Mouse (Mus musculus) limb, embryonic 10.5 days (tissue): Measurements from ENCODE around the gene Rufy4. TPM values are rescaled to one million over a fixed set of nuclear protein-coding genes. Genes with fewer than 3 reads are reported as not detected.

Source experiments
- DNase-seq: peaks from one replicate; pipeline ENCODE4 v3.0.0-alpha.2; 2017; ENCODE audit warnings: low spot score
- H3K27ac ChIP-seq: fragments of 300-500 bp; sonication (generic); 2 replicates; pipeline ENCODE4 v1.5.1; 2016; ENCODE audit warnings: mild to moderate bottlenecking
- H3K27me3 ChIP-seq: fragments of 300-500 bp; sonication (generic); 2 replicates; pipeline ENCODE4 v1.6.1; 2016; ENCODE audit warnings: low read depth, mild to moderate bottlenecking; ENCODE audit not compliant: poor library complexity, severe bottlenecking
- H3K36me3 ChIP-seq: fragments of 300-500 bp; sonication (generic); 2 replicates; pipeline ENCODE4 v1.6.1; 2016; ENCODE audit warnings: mild to moderate bottlenecking, moderate library complexity
- H3K4me1 ChIP-seq: fragments of 300-500 bp; sonication (generic); 2 replicates; pipeline ENCODE4 v1.6.1; 2016
- H3K4me3 ChIP-seq: fragments of 300-500 bp; sonication (generic); 2 replicates; pipeline ENCODE4 v1.5.1; 2016; ENCODE audit warnings: mild to moderate bottlenecking, moderate library complexity
- H3K9me3 ChIP-seq: fragments of 300-500 bp; sonication (generic); replicated peaks from 2 replicates; pipeline ENCODE4 v1.6.1; 2016; ENCODE audit warnings: mild to moderate bottlenecking
- WGBS: fragments of 180-500 bp; shearing (Covaris S2); methylation state at CpG from one replicate; pipeline ENCODE4 v1.1.7; 2016; 5-methylcytosine and 5-hydroxymethylcytosine counted together
- polyA plus RNA-seq: library from polyadenylated mRNA; unstranded; fragments of >200 nt; fragmentation: Nextera tagmentation; extraction: Ambion mirVana; gene quantifications from 2 replicates; pipeline ENCODE4 v1.2.1, GENCODE M21; 2016

Gene Rufy4
- 0.08 and 0.13 TPM in 2 replicates for polyA plus RNA-seq

DNA sequence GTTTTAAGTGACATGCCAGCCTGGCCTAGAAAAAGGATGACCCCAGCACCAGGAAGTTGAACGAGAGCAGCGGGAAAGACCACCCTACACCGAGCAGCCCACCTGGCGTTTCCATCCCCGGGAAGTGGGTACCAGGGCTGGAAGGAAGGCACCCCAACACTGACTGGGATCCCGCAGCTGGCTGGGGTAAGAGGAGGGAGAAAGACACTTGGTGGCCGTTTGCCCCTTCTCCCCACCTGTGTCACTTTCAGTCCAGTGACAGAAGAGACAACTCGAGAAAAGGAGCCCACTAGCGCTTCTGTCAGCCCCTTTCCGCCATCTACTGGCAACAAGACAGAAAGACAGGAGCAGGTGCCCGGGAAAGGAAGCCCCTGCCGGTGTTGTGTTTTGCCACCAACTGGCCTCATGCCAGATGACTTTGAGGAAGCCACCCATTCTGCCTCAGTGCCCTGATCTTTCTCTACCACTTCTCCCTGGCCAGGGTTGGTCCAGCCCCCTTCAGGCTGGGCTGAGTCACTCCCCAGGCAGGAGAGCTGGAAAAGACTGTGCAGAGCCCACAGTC is at the start of gene Rufy4:
Gene Rufy4 (plus strand): TSS at position 551 of the 562 bp plus-strand sequence.
- Histone ChIP-seq H3K4me3 (peak within 1 kb of the TSS; percentile 63), H3K9me3 (no peaks in the 10 kb centered on the region), H3K4me1 (peaks cover 26% of the 10 kb centered on the region), H3K27ac (peak within 1 kb of the TSS; percentile 74), H3K27me3 (peaks cover 64% of the 10 kb centered on the region), H3K36me3 (no peaks in the 10 kb centered on the region)
- 1% methylated on average over 12 of the region's 12 CpGs for WGBS
- peak; percentile 79 for DNase-seq

DNA sequence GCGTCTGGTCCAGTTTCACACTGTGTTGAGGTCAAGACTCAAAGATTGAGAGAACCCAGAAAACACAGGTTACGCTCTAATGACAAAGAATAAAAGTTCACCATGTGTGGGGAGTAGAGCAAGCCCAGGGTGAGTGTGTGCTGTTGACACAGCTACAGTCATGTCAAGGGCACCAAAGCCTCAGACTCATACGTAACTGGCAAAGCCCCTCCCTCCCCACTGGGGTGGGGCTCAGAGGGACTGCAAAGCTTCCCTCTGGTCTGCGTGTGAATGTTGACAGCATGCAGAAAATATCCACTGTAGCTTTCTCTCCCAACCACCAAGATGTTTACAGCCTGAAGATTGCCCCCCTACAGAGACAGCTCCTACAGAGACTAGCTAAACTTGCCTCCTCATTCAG is 49.1 kb upstream of the Rufy4 start:
- no peak overlapping the region for H3K4me3 ChIP-seq
- WGBS: 85% methylated on average over 4 of the region's 4 CpGs
- H3K4me1 ChIP-seq: peaks cover 21% of the 10 kb centered on the region
- H3K9me3 ChIP-seq: no peaks in the 10 kb centered on the region
- no peaks in the 10 kb centered on the region for H3K27me3 ChIP-seq
- peaks cover 81% of the 10 kb centered on the region for H3K36me3 ChIP-seq
- no peak overlapping the region for H3K27ac ChIP-seq
- DNase-seq: no peak

DNA sequence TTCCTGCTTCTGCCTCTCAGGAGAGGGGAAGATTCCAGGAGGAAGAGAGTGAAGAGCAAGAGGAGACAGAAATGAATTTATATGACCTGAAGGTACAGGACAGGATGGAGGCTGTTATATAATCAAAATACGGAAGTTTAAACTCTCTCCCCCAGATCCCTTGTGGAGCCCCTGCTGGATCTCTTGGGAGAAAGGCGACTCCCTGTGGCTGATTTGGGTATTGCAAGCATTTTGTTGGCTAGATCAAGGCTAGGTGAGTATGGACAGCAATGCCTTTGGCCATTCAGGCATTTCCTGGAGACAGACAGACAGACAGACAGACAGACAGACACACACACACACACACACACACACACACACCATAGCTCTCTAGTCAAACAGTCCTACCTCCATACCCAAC is 48.0 kb upstream of the Rufy4 start:
- H3K4me1 ChIP-seq: peaks cover 27% of the 10 kb centered on the region
- WGBS: 8% methylated on average over 2 of the region's 2 CpGs
- no peaks in the 10 kb centered on the region for H3K9me3 ChIP-seq
- H3K4me3 ChIP-seq: no peak overlapping the region
- H3K27ac ChIP-seq: no peak overlapping the region
- no peaks in the 10 kb centered on the region for H3K27me3 ChIP-seq
- peak; percentile 89 for DNase-seq
- H3K36me3 ChIP-seq: peaks cover 72% of the 10 kb centered on the region

DNA sequence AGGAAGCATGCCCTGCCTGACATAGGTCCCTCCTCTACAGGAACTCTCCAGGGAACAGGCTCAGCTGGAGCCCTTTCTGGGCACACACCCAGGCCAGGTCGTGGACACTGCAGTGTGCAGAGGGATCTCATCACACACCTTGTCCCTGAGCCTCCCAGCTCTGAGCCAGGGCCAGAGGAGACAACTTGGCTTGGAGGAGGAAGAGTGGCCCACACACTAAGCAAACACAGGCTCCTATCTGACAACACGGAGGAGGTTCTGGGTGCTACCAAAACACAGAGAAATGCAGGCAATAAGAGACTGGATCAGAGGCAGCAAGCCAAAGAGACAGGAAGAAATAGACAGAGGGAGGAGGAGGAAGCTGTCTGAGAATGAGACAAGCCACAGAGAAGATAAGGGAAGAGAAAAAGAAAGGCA is 43.8 kb upstream of the Rufy4 start:
- Histone ChIP-seq H3K36me3 (peaks cover 42% of the 10 kb centered on the region), H3K9me3 (no peaks in the 10 kb centered on the region), H3K27me3 (no peaks in the 10 kb centered on the region), H3K4me1 (peaks cover 49% of the 10 kb centered on the region), H3K4me3 (no peak overlapping the region), H3K27ac (no peak overlapping the region; the same call in 1 of the 2 replicates)
- 68% methylated on average over 2 of the region's 2 CpGs for WGBS
- no peak for DNase-seq

DNA sequence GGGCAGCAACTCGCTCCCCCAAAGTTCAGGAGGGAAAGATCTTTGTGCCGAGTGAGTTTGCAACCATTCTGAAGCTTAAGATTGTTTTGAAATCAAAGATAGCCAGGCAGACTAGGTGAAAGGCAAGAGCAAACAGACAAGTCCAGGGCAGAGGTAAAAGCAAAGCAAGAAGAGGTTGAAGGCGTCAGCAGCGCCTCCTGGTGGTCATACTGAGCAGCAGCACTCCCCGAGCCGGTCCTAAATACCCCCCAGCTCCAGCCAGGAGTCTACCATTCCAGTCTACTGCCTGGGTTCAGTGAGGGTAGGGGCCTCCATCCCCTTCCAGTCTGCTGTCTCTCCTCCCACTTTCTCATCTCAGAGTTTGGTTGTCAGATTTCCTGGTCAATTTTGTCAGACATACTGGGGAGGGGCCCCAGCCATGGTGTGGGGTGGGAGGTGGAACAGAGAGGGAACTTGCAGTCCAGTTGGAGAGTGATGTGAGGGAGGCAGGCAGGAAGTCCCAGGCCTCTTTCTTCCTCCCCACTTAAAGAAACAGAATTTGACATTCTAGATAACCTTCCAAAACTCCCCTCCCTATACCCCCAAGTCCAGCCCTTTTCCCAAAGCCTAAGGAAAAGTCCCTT is 42.4 kb upstream of the Rufy4 start:
- Histone ChIP-seq H3K27ac (0 out of 2 replicates have a peak overlapping the region, but pooled peaks have one; percentile 68), H3K27me3 (no peaks in the 10 kb centered on the region), H3K4me3 (no peak overlapping the region), H3K36me3 (peaks cover 36% of the 10 kb centered on the region), H3K4me1 (peaks cover 55% of the 10 kb centered on the region), H3K9me3 (no peaks in the 10 kb centered on the region)
- peak; percentile 80 for DNase-seq
- WGBS: 16% methylated on average over 6 of the region's 6 CpGs

DNA sequence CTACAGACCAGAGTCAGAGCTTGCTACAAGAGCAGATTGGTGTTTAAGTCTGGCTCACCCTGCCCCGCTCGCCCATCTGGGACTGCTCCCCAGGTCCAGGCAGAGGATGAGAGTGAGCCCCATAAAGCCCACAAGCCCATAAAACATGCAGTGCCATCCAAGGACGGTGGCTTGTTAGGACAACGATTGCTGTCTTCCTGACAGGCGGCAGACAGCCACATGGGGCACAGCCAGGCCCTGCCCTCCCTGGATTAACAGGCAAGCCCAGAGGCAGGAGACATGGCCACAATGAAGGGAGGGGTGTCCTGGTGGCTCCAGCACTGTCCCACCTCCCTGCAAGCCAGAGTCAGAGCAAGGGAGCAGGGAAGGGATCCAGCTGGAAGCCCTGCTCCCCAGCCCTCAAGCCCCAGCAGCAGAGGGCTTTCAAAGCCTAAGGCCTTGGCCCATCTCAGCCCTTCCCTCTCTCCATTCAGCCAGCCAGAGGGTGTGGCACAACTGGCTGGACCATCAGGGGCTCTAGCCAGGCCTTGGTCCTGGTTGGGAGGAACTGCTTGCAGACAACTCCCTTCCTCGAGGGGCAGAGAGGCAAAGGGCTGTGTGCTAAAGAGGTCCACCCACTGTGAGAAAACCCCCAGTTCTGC is 41.2 kb upstream of the Rufy4 start:
- Histone ChIP-seq H3K4me1 (peaks cover 67% of the 10 kb centered on the region), H3K9me3 (no peaks in the 10 kb centered on the region), H3K27me3 (no peaks in the 10 kb centered on the region), H3K36me3 (peaks cover 24% of the 10 kb centered on the region; the same call in 1 of the 2 replicates), H3K4me3 (no peak overlapping the region), H3K27ac (peak overlapping the region; percentile 68)
- whole genome bisulfite sequencing: 37% methylated on average over 6 of the region's 6 CpGs
- no peak for DNase-seq

DNA sequence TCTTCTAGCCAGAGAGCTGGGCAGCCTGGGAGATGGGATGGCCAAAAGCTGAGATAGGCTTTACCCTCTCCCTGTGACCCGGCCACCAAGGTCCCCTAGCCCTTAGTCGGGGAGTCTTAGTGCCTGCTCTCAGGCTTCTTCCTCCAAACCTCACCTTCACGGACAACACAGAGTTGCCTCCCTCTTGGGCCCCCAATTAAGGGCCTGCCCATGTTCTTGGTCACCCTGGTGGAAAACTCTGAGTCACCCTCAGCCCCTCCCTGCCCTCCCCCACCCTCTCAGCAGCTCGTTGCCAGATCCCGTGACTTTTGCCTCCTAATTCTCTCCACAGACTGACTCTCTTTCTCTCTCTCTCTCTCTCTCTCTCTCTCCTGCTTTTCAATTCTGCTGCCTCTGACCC is 40.6 kb upstream of the Rufy4 start:
- 0 out of 2 replicates have a peak, but pooled peaks cover 19% of the 10 kb centered on the region for H3K36me3 ChIP-seq
- peak overlapping the region; percentile 68 for H3K27ac ChIP-seq
- H3K4me1 ChIP-seq: peaks cover 73% of the 10 kb centered on the region
- no peak for DNase-seq
- no peaks in the 10 kb centered on the region for H3K9me3 ChIP-seq
- no peaks in the 10 kb centered on the region for H3K27me3 ChIP-seq
- WGBS: 49% methylated on average over 5 of the region's 5 CpGs
- H3K4me3 ChIP-seq: no peak overlapping the region

DNA sequence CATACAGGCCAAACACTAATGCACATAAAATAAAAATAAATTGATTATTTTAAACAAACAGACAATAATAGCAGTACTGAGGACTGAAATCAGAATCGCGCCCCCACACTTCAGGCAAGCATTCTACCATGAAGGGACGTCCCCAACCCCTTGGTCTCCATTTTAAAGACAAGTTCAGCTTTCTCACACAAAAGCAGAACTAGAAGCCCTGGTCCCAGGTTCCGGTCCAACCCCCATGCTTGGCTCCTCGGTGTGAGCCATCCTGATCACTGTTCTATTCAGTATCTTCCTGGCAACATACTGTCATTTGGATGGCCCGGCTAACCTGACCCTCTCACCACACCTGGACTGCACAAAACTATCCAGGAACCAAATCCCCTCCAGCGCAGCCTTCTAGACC is 39.8 kb upstream of the Rufy4 start:
- no peak for DNase-seq
- H3K4me1 ChIP-seq: peaks cover 81% of the 10 kb centered on the region
- WGBS: 87% methylated on average over 7 of the region's 7 CpGs
- H3K27ac ChIP-seq: no peak overlapping the region
- no peak overlapping the region for H3K4me3 ChIP-seq
- H3K27me3 ChIP-seq: no peaks in the 10 kb centered on the region
- H3K9me3 ChIP-seq: no peaks in the 10 kb centered on the region
- H3K36me3 ChIP-seq: 0 out of 2 replicates have a peak, but pooled peaks cover 15% of the 10 kb centered on the region

DNA sequence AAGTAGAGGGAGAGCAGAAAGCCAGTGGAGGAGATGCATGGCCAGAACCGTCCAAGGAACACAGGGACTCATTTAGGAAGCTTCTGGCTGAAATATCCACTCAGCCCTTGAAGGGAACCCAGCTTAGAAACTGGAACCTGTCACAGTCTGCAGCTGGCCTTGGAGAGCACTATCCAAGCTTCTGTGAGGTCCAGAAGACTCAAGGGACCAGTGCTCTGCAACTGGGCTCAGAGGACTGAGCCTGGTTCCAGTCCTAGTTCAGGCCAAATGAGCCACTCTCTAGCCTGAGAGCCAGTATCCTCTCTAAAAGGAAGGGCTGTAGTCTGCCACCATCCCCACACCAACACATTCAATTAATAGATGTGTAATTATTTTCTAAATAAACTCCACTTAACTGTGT is 36.8 kb upstream of the Rufy4 start:
- no peak overlapping the region for H3K4me3 ChIP-seq
- H3K27me3 ChIP-seq: no peaks in the 10 kb centered on the region
- H3K4me1 ChIP-seq: peaks cover 91% of the 10 kb centered on the region
- 0 out of 2 replicates have a peak, but pooled peaks cover 12% of the 10 kb centered on the region for H3K36me3 ChIP-seq
- no peak for DNase-seq
- 85% methylated on average over 1 of the region's 1 CpGs for WGBS
- no peaks in the 10 kb centered on the region for H3K9me3 ChIP-seq
- H3K27ac ChIP-seq: peak overlapping the region; percentile 25; the same call in 1 of the 2 replicates

DNA sequence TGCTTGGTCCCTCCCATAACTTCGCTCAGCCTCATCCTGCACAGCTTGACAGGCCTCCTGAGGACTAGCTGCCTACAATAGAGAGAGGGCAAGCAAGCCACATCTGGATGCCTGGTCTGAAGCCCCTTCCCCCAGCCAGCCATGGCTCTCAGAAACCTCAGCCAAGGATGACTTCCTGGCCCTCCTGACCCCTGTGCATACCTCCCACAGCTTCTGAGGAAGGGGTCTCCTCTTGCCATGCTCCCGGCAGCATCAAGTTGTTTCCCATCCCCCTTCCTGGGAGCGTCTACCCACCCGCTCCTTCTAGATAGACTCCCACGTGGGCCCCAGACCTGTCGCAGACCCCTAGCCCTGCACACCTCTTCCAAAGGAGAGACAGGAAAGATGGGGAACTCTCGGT is 35.0 kb upstream of the Rufy4 start:
- peaks cover 87% of the 10 kb centered on the region for H3K4me1 ChIP-seq
- H3K9me3 ChIP-seq: no peaks in the 10 kb centered on the region
- H3K36me3 ChIP-seq: 0 out of 2 replicates have a peak, but pooled peaks cover 12% of the 10 kb centered on the region
- peak overlapping the region; percentile 64 for H3K4me3 ChIP-seq
- peak overlapping the region; percentile 95 for H3K27ac ChIP-seq
- peaks cover 8% of the 10 kb centered on the region for H3K27me3 ChIP-seq
- 17% methylated on average over 7 of the region's 7 CpGs for WGBS
- DNase-seq: no peak

DNA sequence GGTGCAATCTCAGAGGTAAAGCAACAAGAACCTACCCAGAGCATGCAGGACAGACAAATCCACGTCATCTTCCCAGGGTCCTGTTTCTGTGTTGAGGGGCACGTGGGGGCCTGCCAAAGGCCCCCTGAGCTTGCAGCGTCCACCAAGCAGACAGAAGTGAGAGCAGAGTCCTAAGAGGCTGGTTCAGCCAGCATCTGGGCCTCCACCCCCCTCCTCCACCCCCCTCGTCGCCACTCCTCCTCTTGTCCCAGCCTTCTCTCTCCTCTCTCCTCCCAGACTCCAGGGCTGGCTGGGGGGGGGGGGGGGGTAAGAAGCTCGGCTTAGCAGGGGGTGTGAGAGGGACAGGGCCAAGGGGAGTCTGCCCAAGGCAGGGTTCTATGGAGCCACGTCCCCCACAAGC is 34.2 kb upstream of the Rufy4 start:
- Histone ChIP-seq H3K27me3 (peaks cover 16% of the 10 kb centered on the region), H3K4me3 (peak overlapping the region; percentile 64), H3K9me3 (no peaks in the 10 kb centered on the region), H3K27ac (peak overlapping the region; percentile 95), H3K36me3 (0 out of 2 replicates have a peak, but pooled peaks cover 10% of the 10 kb centered on the region), H3K4me1 (peaks cover 87% of the 10 kb centered on the region)
- WGBS: 10% methylated on average over 5 of the region's 7 CpGs
- peak; percentile 70 for DNase-seq

DNA sequence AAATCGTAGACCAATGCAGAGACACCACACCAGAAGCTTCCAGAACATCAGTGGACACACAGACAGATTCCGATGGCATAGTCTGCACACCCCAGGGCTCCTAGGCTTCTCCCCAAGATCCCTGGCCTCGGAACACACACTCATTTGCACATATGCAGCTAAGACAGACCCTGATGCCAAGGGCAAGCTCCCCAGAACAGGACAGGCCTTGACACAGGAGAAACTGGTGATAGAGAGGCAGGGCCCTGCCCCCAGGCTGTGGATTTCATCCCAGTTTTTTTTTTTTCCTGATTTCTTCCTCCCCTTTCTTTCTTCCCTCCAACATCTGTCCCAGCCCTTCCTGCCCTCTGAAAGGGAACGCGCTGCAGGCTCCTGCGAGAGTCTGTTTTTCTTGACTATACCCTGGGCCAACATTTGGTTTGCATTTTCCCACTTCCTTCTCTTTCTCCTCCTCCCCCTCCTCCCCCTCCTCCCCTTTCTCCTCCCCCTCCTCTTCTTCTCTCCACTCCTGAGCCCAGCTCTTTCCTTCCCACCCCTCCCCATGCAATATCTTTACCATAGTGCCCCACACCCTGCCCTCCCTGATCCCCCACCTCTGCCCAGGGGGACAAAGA is 33.6 kb upstream of the Rufy4 start:
- H3K27me3 ChIP-seq: peaks cover 21% of the 10 kb centered on the region
- H3K36me3 ChIP-seq: 0 out of 2 replicates have a peak, but pooled peaks cover 7% of the 10 kb centered on the region
- peak overlapping the region; percentile 95 for H3K27ac ChIP-seq
- H3K4me3 ChIP-seq: peak overlapping the region; percentile 64
- H3K4me1 ChIP-seq: peaks cover 91% of the 10 kb centered on the region
- WGBS: 15% methylated on average over 6 of the region's 6 CpGs
- no peaks in the 10 kb centered on the region for H3K9me3 ChIP-seq
- peak; percentile 74 for DNase-seq
